Mouse (Mus musculus) bone marrow macrophage, adult 2 months (primary cell): ENCODE measurements around the gene Cmip.

ENCODE experiments used
- CTCF ChIP-seq: IDR thresholded peaks from 2 replicates; pipeline ENCODE4 v1.5.1; 2012; ENCODE audit warnings: low read depth, mild to moderate bottlenecking, low read length, moderate library complexity
- POLR2A ChIP-seq: IDR thresholded peaks from 2 replicates; pipeline ENCODE4 v1.6.1; 2012; ENCODE audit warnings: mild to moderate bottlenecking, low read depth, low read length, borderline replicate concordance

- no peak for TF ChIP-seq CTCF
- no peak for TF ChIP-seq POLR2A
Measured at GRCm38 (mm10) chr8:117387642-117388041, 130.8 kb downstream of the Cmip start.
